Mouse (Mus musculus): ENCODE measurements around the gene Prr12.

GRCm38 (mm10) chr7:45008411-45008810, 44.3 kb downstream of the Prr12 start:
- TF ChIP-seq CTCF (IDR thresholded peaks at IDR 0.05; ENCODE audit: extremely low read depth, insufficient read length, insufficient replicate concordance, low read depth, low read length) (no peak), POLR2A (IDR thresholded peaks at IDR 0.05; ENCODE audit: low read depth, low read length) (no peak)
